Mouse (Mus musculus) bone marrow, adult 2 months (tissue): ENCODE data around the gene Pde6c.

Experiments
- CTCF ChIP-seq: fragments of 200-500 bp; IDR thresholded peaks from 2 replicates; pipeline ENCODE4 v1.5.1; 2011; ENCODE audit warnings: low read length, control low read depth; ENCODE audit not compliant: control insufficient read depth, insufficient read depth
- POLR2A ChIP-seq: fragments of 200-500 bp; IDR thresholded peaks from 2 replicates; pipeline ENCODE4 v1.6.1; 2011; ENCODE audit warnings: low read depth, mild to moderate bottlenecking, control low read depth, low read length, borderline replicate concordance; ENCODE audit not compliant: control insufficient read depth

- no peak for TF ChIP-seq CTCF
- no peak for TF ChIP-seq POLR2A
Measured at GRCm38 (mm10) chr19:38164633-38165032, 32.1 kb downstream of the Pde6c start.
